Mouse (Mus musculus): ENCODE measurements around the gene Fbxw11. TPM values are rescaled to one million over a fixed set of nuclear protein-coding genes. Genes with fewer than 3 reads are reported as not detected.

The Fbxw11 gene
- polyA plus RNA-seq (2017; shearing (Covaris generic)), result 10 to 100 TPM; 44.3 to 87.5 TPM

GRCm38 (mm10) chr11:32642249-32642876, at the start of gene Fbxw11:
Fbxw11 (plus strand) TSS chr11:32642724.

Other genes with a start within 250 kb of the Fbxw11 start
- 1 to 10 TPM; 7.7 to 8.0 TPM for gene Ubtd2, start 187.4 kb upstream of the Fbxw11 start, polyA plus RNA-seq (2017; shearing (Covaris generic))
- 1 to 10 TPM; 2.0 to 4.6 TPM for gene Efcab9, start 110.6 kb upstream of the Fbxw11 start, polyA plus RNA-seq (2017; shearing (Covaris generic))
- gene Stk10, start 109.4 kb upstream of the Fbxw11 start, polyA plus RNA-seq (2017; shearing (Covaris generic)), result 100 to 1,000 TPM; 238 to 282 TPM
- not detected for gene Smim23, start 181.9 kb downstream of the Fbxw11 start, polyA plus RNA-seq (2017; shearing (Covaris generic))